Mouse (Mus musculus): Measurements from ENCODE around the gene Myadm. TPM values are rescaled to one million over a fixed set of nuclear protein-coding genes. Genes with fewer than 3 reads are reported as not detected.

The Myadm gene
- total and polyA plus RNA-seq, 2 experiments from 2014 or later: 24.2 to 39.4 TPM

DNA sequence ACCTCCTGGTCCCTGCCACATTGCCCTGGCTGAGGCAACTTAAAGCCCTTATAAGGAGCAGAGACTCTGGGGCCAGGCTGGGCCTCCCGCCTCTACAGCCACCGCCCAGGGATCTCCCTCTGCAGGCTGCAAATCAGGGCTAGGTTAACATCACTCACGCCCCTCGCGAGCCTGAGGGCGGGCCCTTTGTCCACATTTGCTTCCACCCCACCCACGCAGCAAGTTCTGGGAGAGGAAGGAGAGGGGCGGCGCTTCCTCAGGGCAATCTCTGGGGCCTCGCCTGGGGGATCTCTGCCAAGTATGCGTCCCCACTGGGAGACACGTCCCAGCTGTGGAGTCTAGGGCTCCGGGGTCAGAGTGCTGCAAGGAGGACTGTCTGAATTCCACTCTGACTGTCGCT, 3.9 kb downstream of the Myadm start:
- no peak for TF ChIP-seq CTCF (IDR thresholded peaks at IDR 0.05)
- WGBS: 8% methylated on average over 14 of the region's 14 CpGs
- ATAC-seq (ENCODE audit: low FRiP score) (no peak), DNase-seq (ENCODE audit: low spot score) (peak; percentile 41)
- Histone ChIP-seq H3K27me3 (ENCODE audit: insufficient read depth, low read length) (no peaks in the 10 kb centered on the region), H3K9me3 (ENCODE audit: low read length) (no peaks in the 10 kb centered on the region), H3K36me3 (ENCODE audit: insufficient read depth, low read length) (peaks cover 22% of the 10 kb centered on the region), H3K4me3 (ENCODE audit: low read depth, low read length) (no peak overlapping the region), H3K4me1 (ENCODE audit: insufficient read depth, low read length) (no peaks in the 10 kb centered on the region; the same call in 1 of the 2 replicates), H3K27ac (ENCODE audit: low read depth, low read length) (no peak overlapping the region), H3K4me2 (ENCODE audit: low read depth, low read length, poor library complexity, severe bottlenecking) (peak overlapping the region; percentile 42), H3K9ac (replicated peaks; ENCODE audit: low read length, poor library complexity, severe bottlenecking) (no peak overlapping the region)

GRCm38 (mm10) chr7:3294794-3295193, 5.9 kb downstream of the Myadm start:
- Histone ChIP-seq H3K27ac (ENCODE audit: low read depth, low read length) (no peak overlapping the region), H3K9ac (replicated peaks; ENCODE audit: low read length, poor library complexity, severe bottlenecking) (no peak overlapping the region), H3K4me1 (ENCODE audit: insufficient read depth, low read length) (no peaks in the 10 kb centered on the region; the same call in 1 of the 2 replicates), H3K36me3 (ENCODE audit: insufficient read depth, low read length) (peaks cover 38% of the 10 kb centered on the region), H3K4me2 (ENCODE audit: low read depth, low read length, poor library complexity, severe bottlenecking) (no peak overlapping the region), H3K4me3 (ENCODE audit: low read depth, low read length) (no peak overlapping the region), H3K27me3 (ENCODE audit: insufficient read depth, low read length) (no peaks in the 10 kb centered on the region), H3K9me3 (ENCODE audit: low read length) (no peaks in the 10 kb centered on the region)
- ATAC-seq (ENCODE audit: low FRiP score) (no peak), DNase-seq (ENCODE audit: low spot score) (no peak)
- WGBS: 88% methylated on average over 1 of the region's 1 CpGs
- no peak for TF ChIP-seq CTCF (IDR thresholded peaks at IDR 0.05)

- Histone ChIP-seq H3K27ac (ENCODE audit: low read depth, low read length) (no peak overlapping the region), H3K9me3 (ENCODE audit: low read length) (no peaks in the 10 kb centered on the region), H3K36me3 (ENCODE audit: insufficient read depth, low read length) (peaks cover 40% of the 10 kb centered on the region), H3K27me3 (ENCODE audit: insufficient read depth, low read length) (no peaks in the 10 kb centered on the region), H3K4me1 (ENCODE audit: insufficient read depth, low read length) (no peaks in the 10 kb centered on the region), H3K4me3 (ENCODE audit: low read depth, low read length) (no peak overlapping the region), H3K4me2 (ENCODE audit: low read depth, low read length, poor library complexity, severe bottlenecking) (no peak overlapping the region), H3K9ac (replicated peaks; ENCODE audit: low read length, poor library complexity, severe bottlenecking) (no peak overlapping the region)
- ATAC-seq (ENCODE audit: low FRiP score): no peak
- no peak for DNase-seq (ENCODE audit: low spot score)
- TF ChIP-seq CTCF (IDR thresholded peaks at IDR 0.05): no peak
- 87% methylated on average over 5 of the region's 5 CpGs for WGBS
These were observed 6.6 kb downstream of the Myadm start for GRCm38 (mm10) chr7:3295321-3296110.

DNA sequence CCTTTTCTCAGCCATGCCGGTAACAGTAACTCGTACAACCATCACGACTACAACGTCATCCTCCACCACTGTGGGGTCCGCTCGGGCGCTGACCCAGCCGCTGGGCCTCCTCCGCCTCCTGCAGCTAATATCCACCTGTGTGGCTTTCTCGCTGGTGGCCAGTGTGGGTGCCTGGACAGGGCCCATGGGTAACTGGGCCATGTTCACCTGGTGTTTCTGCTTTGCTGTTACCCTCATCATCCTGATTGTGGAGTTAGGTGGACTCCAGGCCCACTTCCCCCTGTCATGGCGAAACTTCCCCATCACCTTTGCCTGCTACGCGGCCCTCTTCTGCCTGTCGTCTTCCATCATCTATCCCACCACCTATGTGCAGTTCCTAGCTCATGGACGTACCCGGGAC, 7.8 kb downstream of the Myadm start:
- H3K27me3 ChIP-seq (ENCODE audit: insufficient read depth, low read length): no peaks in the 10 kb centered on the region
- H3K36me3 ChIP-seq (ENCODE audit: insufficient read depth, low read length): peaks cover 40% of the 10 kb centered on the region
- H3K4me2 ChIP-seq (ENCODE audit: low read depth, low read length, poor library complexity, severe bottlenecking): no peak overlapping the region
- H3K27ac ChIP-seq (ENCODE audit: low read depth, low read length): no peak overlapping the region
- ATAC-seq (ENCODE audit: low FRiP score) (no peak), DNase-seq (ENCODE audit: low spot score) (no peak)
- H3K4me1 ChIP-seq (ENCODE audit: insufficient read depth, low read length): no peaks in the 10 kb centered on the region
- H3K9ac ChIP-seq (replicated peaks; ENCODE audit: low read length, poor library complexity, severe bottlenecking): no peak overlapping the region
- H3K4me3 ChIP-seq (ENCODE audit: low read depth, low read length): no peak overlapping the region
- 92% methylated on average over 16 of the region's 16 CpGs for WGBS
- H3K9me3 ChIP-seq (ENCODE audit: low read length): no peaks in the 10 kb centered on the region
- TF ChIP-seq CTCF (IDR thresholded peaks at IDR 0.05): no peak

- no peaks in the 10 kb centered on the region for H3K9me3 ChIP-seq (ENCODE audit: low read length)
- H3K27me3 ChIP-seq (ENCODE audit: insufficient read depth, low read length): no peaks in the 10 kb centered on the region
- H3K36me3 ChIP-seq (ENCODE audit: insufficient read depth, low read length): peaks cover 31% of the 10 kb centered on the region
- peaks cover 2% of the 10 kb centered on the region; the same call in 1 of the 2 replicates for H3K4me1 ChIP-seq (ENCODE audit: insufficient read depth, low read length)
- DNase-seq (ENCODE audit: low spot score): peak; percentile 28
- TF ChIP-seq CTCF (IDR thresholded peaks at IDR 0.05): peak; percentile 54
- no peak overlapping the region for H3K9ac ChIP-seq (replicated peaks; ENCODE audit: low read length, poor library complexity, severe bottlenecking)
- H3K4me3 ChIP-seq (ENCODE audit: low read depth, low read length): no peak overlapping the region
- no peak for ATAC-seq (ENCODE audit: low FRiP score)
- 56% methylated on average over 7 of the region's 7 CpGs for WGBS
- no peak overlapping the region for H3K27ac ChIP-seq (ENCODE audit: low read depth, low read length)
- no peak overlapping the region for H3K4me2 ChIP-seq (ENCODE audit: low read depth, low read length, poor library complexity, severe bottlenecking)
These were observed 11.2 kb downstream of the Myadm start for GRCm38 (mm10) chr7:3299941-3300617.
